24 mouse cellular contexts compared by ENCODE assay signal in the genomic region with DNA sequence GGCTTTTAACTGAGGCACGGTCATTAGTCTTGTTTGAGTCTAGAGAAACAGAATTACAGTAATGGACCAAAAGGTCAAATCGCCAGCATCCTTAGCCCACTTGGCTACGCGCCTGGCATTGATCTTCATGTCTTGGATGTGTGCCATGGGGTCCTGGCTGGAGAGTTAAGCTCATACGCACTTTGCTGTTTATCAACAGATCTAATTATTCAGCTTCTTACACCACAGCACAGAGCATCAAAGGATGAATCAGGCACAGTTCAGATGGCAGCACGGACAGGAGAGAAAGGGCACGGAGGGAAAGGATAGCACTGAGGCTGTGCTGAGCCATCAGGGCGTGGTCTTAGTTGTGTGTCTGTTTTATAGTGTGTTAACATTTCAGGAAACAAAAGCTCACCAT. TPM values are rescaled to one million over a fixed set of nuclear protein-coding genes. Genes with fewer than 3 reads are reported as not detected.
DNase-seq lines count a peak whose midpoint lies in the region; ATAC-seq and TF ChIP-seq lines count a peak whose summit lies in the region.
"Had no signal": no experiment of that assay in that cellular context is flagged by ENCODE, and none has a peak within 500 bp of the region (broad histone marks: within the 10 kb centered on the region; RNA-seq: fewer than 3 reads in every experiment).

No protein-coding gene starts in this region.

- peak; percentile 47; the same call in 1 of the 2 replicates for ATAC-seq in hindbrain, postnatal 0 days
- peak; percentile 24; the same call in 1 of the 2 replicates for ATAC-seq in midbrain, embryonic 15.5 days (replicated peaks)
- no peak for ATAC-seq in midbrain, embryonic 11.5 days (ENCODE audit: low FRiP score)
- ATAC-seq: inflammation-experienced regulatory T-cells, adult 6 months had no signal

- TF ChIP-seq CTCF in hindbrain, postnatal 0 days (IDR thresholded peaks at IDR 0.05; ENCODE audit: low read depth): no peak

- 32% methylated on average over 8 of the region's 8 CpGs for WGBS in hindbrain, postnatal 0 days
- 84% methylated on average over 8 of the region's 8 CpGs for WGBS in hindbrain, embryonic 10.5 days
- 50% methylated on average over 8 of the region's 8 CpGs for WGBS in midbrain, embryonic 15.5 days
- 81% methylated on average over 8 of the region's 8 CpGs for WGBS in midbrain, embryonic 11.5 days
- 76% methylated on average over 8 of the region's 8 CpGs for WGBS in heart, embryonic 10.5 days

- H3K36me3 ChIP-seq in hindbrain, postnatal 0 days (ENCODE audit: insufficient read depth, low read length): no peaks in the 10 kb centered on the region
- no peaks in the 10 kb centered on the region for H3K36me3 ChIP-seq in hindbrain, embryonic 10.5 days
- no peaks in the 10 kb centered on the region for H3K36me3 ChIP-seq in midbrain, embryonic 15.5 days (replicated peaks)
- no peaks in the 10 kb centered on the region for H3K36me3 ChIP-seq in midbrain, embryonic 11.5 days (ENCODE audit: control insufficient read depth, insufficient read depth, low read length)
- H3K36me3 ChIP-seq in heart, embryonic 10.5 days: no peaks in the 10 kb centered on the region
- H3K36me3 ChIP-seq: embryonic facial prominence, embryonic 10.5 days; limb, embryonic 15.5 days; lung, embryonic 15.5 days had no signal

- DNase-seq in adrenal gland, adult 2 months: peak; percentile 49
- DNase-seq in adrenal gland, adult 8-10 months: no peak
- peak; percentile 49 for DNase-seq in hindbrain, postnatal 0 days (ENCODE audit: low spot score)
- DNase-seq in hindbrain, embryonic 10.5 days (ENCODE audit: low spot score): no peak
- DNase-seq in midbrain, embryonic 11.5 days (ENCODE audit: low spot score, missing footprints): no peak
- peak; percentile 4 for DNase-seq in mesoderm, embryonic 11.5 days (ENCODE audit: low read depth, low spot score)
- no peak for DNase-seq in heart, embryonic 10.5 days (ENCODE audit: low spot score)
- DNase-seq: gastrocnemius, postnatal 10 days; heart, postnatal 10 days; kidney, adult 8-10 months; kidney, postnatal 25 days; thymus, adult 2 months had no signal

- no peaks in the 10 kb centered on the region for H3K27me3 ChIP-seq in hindbrain, postnatal 0 days (ENCODE audit: insufficient read depth, low read length)
- no peaks in the 10 kb centered on the region for H3K27me3 ChIP-seq in hindbrain, embryonic 10.5 days (ENCODE audit: insufficient read depth, poor library complexity, severe bottlenecking)
- no peaks in the 10 kb centered on the region for H3K27me3 ChIP-seq in midbrain, embryonic 15.5 days (replicated peaks)
- H3K27me3 ChIP-seq in midbrain, embryonic 11.5 days (ENCODE audit: control insufficient read depth, insufficient read depth, low read length): no peaks in the 10 kb centered on the region
- H3K27me3 ChIP-seq in heart, embryonic 10.5 days (ENCODE audit: insufficient read depth, poor library complexity, severe bottlenecking): no peaks in the 10 kb centered on the region
- H3K27me3 ChIP-seq: limb, embryonic 15.5 days; lung, embryonic 15.5 days had no signal

- H3K4me1 ChIP-seq in hindbrain, postnatal 0 days (ENCODE audit: insufficient read depth, low read length): no peaks in the 10 kb centered on the region
- no peaks in the 10 kb centered on the region for H3K4me1 ChIP-seq in hindbrain, embryonic 10.5 days (replicated peaks)
- H3K4me1 ChIP-seq in midbrain, embryonic 15.5 days: peaks cover 4% of the 10 kb centered on the region; the same call in 1 of the 2 replicates
- no peaks in the 10 kb centered on the region for H3K4me1 ChIP-seq in midbrain, embryonic 11.5 days (ENCODE audit: control insufficient read depth, insufficient read depth, low read length)
- no peaks in the 10 kb centered on the region for H3K4me1 ChIP-seq in heart, embryonic 10.5 days
- H3K4me1 ChIP-seq: embryonic facial prominence, embryonic 10.5 days; limb, embryonic 15.5 days had no signal

- H3K9me3 ChIP-seq in hindbrain, postnatal 0 days (ENCODE audit: low read length): no peaks in the 10 kb centered on the region
- 0 out of 2 replicates have a peak, but pooled peaks cover 4% of the 10 kb centered on the region for H3K9me3 ChIP-seq in hindbrain, embryonic 10.5 days
- H3K9me3 ChIP-seq in midbrain, embryonic 15.5 days: no peaks in the 10 kb centered on the region
- no peaks in the 10 kb centered on the region for H3K9me3 ChIP-seq in midbrain, embryonic 11.5 days (ENCODE audit: control insufficient read depth, low read length)
- H3K9me3 ChIP-seq in heart, embryonic 10.5 days: no peaks in the 10 kb centered on the region
- H3K9me3 ChIP-seq: embryonic facial prominence, embryonic 10.5 days; limb, embryonic 15.5 days; lung, embryonic 15.5 days had no signal

- H3K4me3 ChIP-seq in hindbrain, postnatal 0 days (ENCODE audit: low read length): no peak overlapping the region
- no peak overlapping the region for H3K4me3 ChIP-seq in hindbrain, embryonic 10.5 days
- H3K4me3 ChIP-seq in midbrain, embryonic 15.5 days: no peak overlapping the region
- H3K4me3 ChIP-seq in midbrain, embryonic 11.5 days (ENCODE audit: low read depth, low read length): no peak overlapping the region
- H3K4me3 ChIP-seq in heart, embryonic 10.5 days: no peak overlapping the region
- H3K4me3 ChIP-seq: embryonic facial prominence, embryonic 10.5 days; erythroblast, embryonic 14.5 days; limb, embryonic 15.5 days; lung, embryonic 15.5 days had no signal

- no peak overlapping the region for H3K4me2 ChIP-seq in hindbrain, postnatal 0 days (ENCODE audit: low read depth, low read length)
- no peak overlapping the region for H3K4me2 ChIP-seq in midbrain, embryonic 15.5 days
- H3K4me2 ChIP-seq in midbrain, embryonic 11.5 days: no peak overlapping the region
- H3K4me2 ChIP-seq: limb, embryonic 15.5 days; lung, embryonic 15.5 days had no signal

- H3K27ac ChIP-seq in hindbrain, postnatal 0 days: no peak overlapping the region
- H3K27ac ChIP-seq in hindbrain, embryonic 10.5 days: no peak overlapping the region
- H3K27ac ChIP-seq in midbrain, embryonic 15.5 days: no peak overlapping the region
- no peak overlapping the region for H3K27ac ChIP-seq in midbrain, embryonic 11.5 days (ENCODE audit: low read depth, low read length)
- no peak overlapping the region for H3K27ac ChIP-seq in heart, embryonic 10.5 days
- H3K27ac ChIP-seq: embryonic facial prominence, embryonic 10.5 days; limb, embryonic 15.5 days; lung, embryonic 15.5 days had no signal

- no peak overlapping the region for H3K9ac ChIP-seq in hindbrain, postnatal 0 days (replicated peaks; ENCODE audit: low read length)
- H3K9ac ChIP-seq in midbrain, embryonic 15.5 days: no peak overlapping the region
- no peak overlapping the region for H3K9ac ChIP-seq in midbrain, embryonic 11.5 days (ENCODE audit: low read length)
- H3K9ac ChIP-seq: limb, embryonic 15.5 days; lung, embryonic 15.5 days had no signal

RNA-seq across cellular contexts. Expression of a gene that starts 7.6 kb away (rescaled TPM):
- total RNA-seq in adrenal gland, adult 2 months (2021): 10 to 100 TPM; 14.0 to 27.2 TPM
- 0.07 TPM in 1 of 2 replicates, not detected in the other for polyA plus RNA-seq in adrenal gland, adult 2 months (2012; rRNA removed)
- total RNA-seq in adrenal gland, adult 8-10 months (2022): 10 to 100 TPM; 19.2 to 28.5 (median 26.0) TPM
- 0.14 and 0.58 TPM in 2 replicates for total RNA-seq in hindbrain, postnatal 0 days (2014; rRNA removed)
- 9.1 and 15.1 TPM in 2 replicates for polyA plus RNA-seq in hindbrain, postnatal 0 days (2015; fragmentation: Nextera tagmentation; extraction: Ambion mirVana)
- polyA plus RNA-seq in hindbrain, embryonic 10.5 days (2016; fragmentation: Nextera tagmentation; extraction: Ambion mirVana): 37.8 and 39.6 TPM in 2 replicates
- 25.2 and 25.3 TPM in 2 replicates for polyA plus RNA-seq in midbrain, embryonic 15.5 days (2015; fragmentation: Nextera tagmentation; extraction: Ambion mirVana)
- 41.8 and 43.8 TPM in 2 replicates for polyA plus RNA-seq in midbrain, embryonic 11.5 days (2014; fragmentation: Nextera tagmentation; extraction: Ambion mirVana)
- polyA plus RNA-seq in heart, embryonic 10.5 days (2016; fragmentation: Nextera tagmentation; extraction: Ambion mirVana): 27.7 and 29.4 TPM in 2 replicates

RNA-seq across cellular contexts. Expression of a gene that starts 8.3 kb away (rescaled TPM):
- total RNA-seq in adrenal gland, adult 2 months (2021): not detected
- polyA plus RNA-seq in adrenal gland, adult 2 months (2012; rRNA removed): not detected in 2 replicates
- not detected for total RNA-seq in adrenal gland, adult 8-10 months (2022)
- total RNA-seq in hindbrain, postnatal 0 days (2014; rRNA removed): not detected in 2 replicates
- polyA plus RNA-seq in hindbrain, postnatal 0 days (2015; fragmentation: Nextera tagmentation; extraction: Ambion mirVana): 0.16 and 0.26 TPM in 2 replicates
- not detected in 2 replicates for polyA plus RNA-seq in hindbrain, embryonic 10.5 days (2016; fragmentation: Nextera tagmentation; extraction: Ambion mirVana)
- polyA plus RNA-seq in midbrain, embryonic 15.5 days (2015; fragmentation: Nextera tagmentation; extraction: Ambion mirVana): 0.36 TPM in 1 of 2 replicates, not detected in the other
- not detected in 2 replicates for polyA plus RNA-seq in midbrain, embryonic 11.5 days (2014; fragmentation: Nextera tagmentation; extraction: Ambion mirVana)
- polyA plus RNA-seq in heart, embryonic 10.5 days (2016; fragmentation: Nextera tagmentation; extraction: Ambion mirVana): not detected in 2 replicates
- total RNA-seq: gastrocnemius, postnatal 10 days; heart, postnatal 10 days; layer of hippocampus, postnatal 14 days; left cerebral cortex, postnatal 14 days; MEL; neutrophil, adult 5-6 weeks had no signal
- polyA plus RNA-seq: embryonic facial prominence, embryonic 10.5 days; erythroblast, embryonic 14.5 days; inflammation-experienced regulatory T-cells, adult 6 months; limb, embryonic 15.5 days; lung, embryonic 15.5 days; stomach, embryonic 14.5 days; thymus, adult 2 months; urinary bladder, adult 2 months had no signal

RNA-seq across cellular contexts. Expression of a gene that starts 58.8 kb away (rescaled TPM):
- total RNA-seq in adrenal gland, adult 2 months (2021): 1 to 10 TPM in 1 of 2 experiments, under 1 TPM in 1; 0.89 to 1.1 TPM
- 0.12 and 0.27 TPM in 2 replicates for polyA plus RNA-seq in adrenal gland, adult 2 months (2012; rRNA removed)
- 1 to 10 TPM in 2 of 4 experiments, under 1 TPM in 2; 0.64 to 1.4 (median 0.93) TPM for total RNA-seq in adrenal gland, adult 8-10 months (2022)
- 47.3 and 57.2 TPM in 2 replicates for total RNA-seq in hindbrain, postnatal 0 days (2014; rRNA removed)
- 23.7 and 30.4 TPM in 2 replicates for polyA plus RNA-seq in hindbrain, postnatal 0 days (2015; fragmentation: Nextera tagmentation; extraction: Ambion mirVana)
- polyA plus RNA-seq in hindbrain, embryonic 10.5 days (2016; fragmentation: Nextera tagmentation; extraction: Ambion mirVana): 1.0 and 2.4 TPM in 2 replicates
- 9.1 and 10.9 TPM in 2 replicates for polyA plus RNA-seq in midbrain, embryonic 15.5 days (2015; fragmentation: Nextera tagmentation; extraction: Ambion mirVana)
- polyA plus RNA-seq in midbrain, embryonic 11.5 days (2014; fragmentation: Nextera tagmentation; extraction: Ambion mirVana): 0.95 and 1.1 TPM in 2 replicates
- 0.29 and 1.1 TPM in 2 replicates for polyA plus RNA-seq in heart, embryonic 10.5 days (2016; fragmentation: Nextera tagmentation; extraction: Ambion mirVana)
- total RNA-seq: MEL had no signal

Comparison
In these comparisons a context has a peak if more than half of its experiments do, and no peak if none do; other contexts are left out.
1. DNase-seq: peak in adrenal gland, adult 2 months (single experiment), hindbrain, postnatal 0 days (single experiment) and mesoderm, embryonic 11.5 days (single experiment); none in adrenal gland, adult 8-10 months (single experiment), hindbrain, embryonic 10.5 days (single experiment), midbrain, embryonic 11.5 days (single experiment) and heart, embryonic 10.5 days (single experiment).